Mouse (Mus musculus) frontal cortex, postnatal 14 days (tissue): ENCODE results near the gene Dapk3.
"Not testable (repeated sequence)": the region's sequence is repeated elsewhere in the genome, so short reads cannot be mapped to it uniquely, and the experiment has no call there.

Experiments
- DNase-seq, 2 experiments: peaks; one replicate each; pipeline ENCODE4 v3.0.0; 2022; ENCODE audit warnings: low spot score in 2 of 2

Gene Dapk3

DNA sequence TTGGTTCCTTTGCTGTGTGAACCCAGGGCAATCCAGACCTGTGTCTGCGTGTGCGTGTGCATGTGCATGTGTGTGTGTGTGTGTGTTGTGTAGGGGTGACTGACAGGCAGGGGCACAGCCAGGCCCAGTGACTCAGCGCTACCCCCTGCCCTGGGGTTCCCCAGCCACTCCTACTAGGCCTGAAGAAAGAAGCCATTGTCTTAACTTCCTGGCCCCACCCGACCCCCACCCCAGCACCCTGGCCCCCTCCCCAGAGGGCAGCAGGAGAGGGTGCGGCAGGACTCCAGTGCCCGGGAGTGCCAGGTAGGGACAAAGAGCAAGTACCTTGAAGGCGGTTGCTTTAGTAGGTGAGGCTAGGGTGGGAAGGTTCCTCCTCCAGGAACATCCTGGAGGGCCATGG lies 37.0 kb upstream of the Dapk3 start:
- DNase-seq, result no peak

DNA sequence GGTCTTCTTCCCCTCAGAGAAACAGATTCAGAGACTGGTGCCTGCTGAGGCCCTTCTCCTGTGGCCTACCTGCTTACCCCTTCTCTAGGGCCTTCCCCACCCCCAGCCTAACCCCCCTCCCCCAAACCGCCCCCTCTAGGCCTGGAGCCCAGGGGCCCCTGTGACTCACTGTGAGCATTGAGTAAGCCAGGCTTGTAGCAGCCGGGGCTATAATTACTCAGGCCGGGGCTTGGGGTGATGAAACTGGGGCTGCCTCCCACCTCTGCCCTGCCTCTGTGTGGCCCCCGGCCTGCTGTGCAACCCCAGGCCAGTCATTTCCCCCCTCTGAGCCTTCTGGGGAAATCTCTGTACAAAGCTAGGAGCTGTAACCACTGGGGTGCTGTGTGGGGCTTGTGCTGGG lies 36.5 kb upstream of the Dapk3 start:
- no peak for DNase-seq

DNA sequence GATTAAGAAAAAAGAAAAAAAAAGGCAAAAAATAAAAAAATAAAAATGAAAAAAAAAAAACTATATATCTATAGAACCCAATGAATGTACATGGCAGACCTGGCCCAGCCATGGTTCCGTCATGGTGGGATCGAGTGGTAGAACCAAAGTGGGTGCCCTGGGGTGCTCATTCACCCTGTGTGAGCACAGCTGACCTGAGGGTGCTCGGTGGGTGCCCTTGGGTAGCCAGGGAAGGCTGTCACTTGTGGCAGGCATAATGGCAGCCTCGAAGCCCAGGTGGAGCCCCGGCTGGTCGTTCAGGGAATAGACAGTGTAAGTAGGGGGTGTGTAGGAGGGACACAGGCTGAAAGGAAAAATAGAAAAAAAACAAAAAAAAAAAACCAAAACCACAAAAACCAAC lies 31.5 kb upstream of the Dapk3 start:
- no peak for DNase-seq

DNA sequence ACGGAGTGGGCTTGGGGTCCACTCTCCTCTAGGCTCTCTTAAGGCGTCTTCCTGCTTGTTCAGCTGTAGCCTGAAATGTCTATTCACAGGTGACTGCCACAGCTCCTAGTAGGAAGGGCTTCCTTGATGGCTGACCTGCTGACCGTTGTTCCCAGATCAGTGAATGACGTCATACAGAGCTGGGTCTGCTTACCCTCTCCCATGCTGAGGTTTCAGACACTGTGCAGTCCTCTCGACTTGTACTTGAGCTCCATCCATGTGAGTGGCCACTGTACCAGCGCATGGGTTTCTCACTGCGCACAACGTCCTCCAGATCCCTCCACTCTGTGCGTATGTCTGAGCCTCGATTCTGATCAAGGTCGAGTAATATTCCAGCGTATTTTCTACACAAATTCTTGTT lies 30.2 kb upstream of the Dapk3 start:
- DNase-seq, result no peak

DNA sequence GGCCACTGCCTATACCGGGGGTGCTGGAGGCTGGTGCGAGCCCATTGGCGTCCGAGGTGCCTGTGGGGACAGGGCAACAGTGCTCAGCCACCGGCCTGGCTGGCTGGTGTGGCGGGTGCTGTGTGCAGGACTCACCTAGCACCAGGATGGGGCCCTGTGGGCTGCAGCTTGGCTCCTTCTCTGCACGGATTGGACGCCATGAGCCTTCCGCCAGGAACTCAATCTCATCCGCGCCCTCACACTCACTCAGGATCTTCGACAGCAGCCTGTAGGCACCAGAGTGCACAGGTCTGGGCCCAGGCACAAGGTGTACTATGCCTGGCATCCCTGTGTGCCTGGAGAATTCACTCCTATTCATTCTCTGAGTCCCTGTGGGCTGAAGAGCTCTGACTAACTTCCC lies 28.5 kb upstream of the Dapk3 start:
- DNase-seq, result no peak

DNA sequence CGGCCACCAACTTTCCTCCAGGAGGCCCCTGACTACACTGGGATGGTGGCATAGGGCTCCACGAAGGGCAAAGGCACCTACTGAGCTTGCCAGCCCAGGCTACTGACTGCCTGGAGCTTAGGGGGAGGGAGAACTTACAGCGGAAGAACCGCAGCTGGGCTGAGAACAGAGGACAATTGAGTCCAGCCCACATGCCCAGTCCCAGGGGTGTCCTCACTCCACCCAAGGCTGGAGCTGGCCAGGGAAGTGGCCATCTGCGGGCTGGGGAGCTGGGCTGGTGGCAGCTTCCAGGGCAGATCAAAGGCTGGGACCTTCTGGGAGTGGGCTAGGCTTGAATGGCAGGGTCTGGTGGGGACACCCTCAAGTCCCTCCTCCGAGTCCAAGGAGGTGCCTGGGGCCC lies 28.1 kb upstream of the Dapk3 start:
- DNase-seq, result no peak

DNA sequence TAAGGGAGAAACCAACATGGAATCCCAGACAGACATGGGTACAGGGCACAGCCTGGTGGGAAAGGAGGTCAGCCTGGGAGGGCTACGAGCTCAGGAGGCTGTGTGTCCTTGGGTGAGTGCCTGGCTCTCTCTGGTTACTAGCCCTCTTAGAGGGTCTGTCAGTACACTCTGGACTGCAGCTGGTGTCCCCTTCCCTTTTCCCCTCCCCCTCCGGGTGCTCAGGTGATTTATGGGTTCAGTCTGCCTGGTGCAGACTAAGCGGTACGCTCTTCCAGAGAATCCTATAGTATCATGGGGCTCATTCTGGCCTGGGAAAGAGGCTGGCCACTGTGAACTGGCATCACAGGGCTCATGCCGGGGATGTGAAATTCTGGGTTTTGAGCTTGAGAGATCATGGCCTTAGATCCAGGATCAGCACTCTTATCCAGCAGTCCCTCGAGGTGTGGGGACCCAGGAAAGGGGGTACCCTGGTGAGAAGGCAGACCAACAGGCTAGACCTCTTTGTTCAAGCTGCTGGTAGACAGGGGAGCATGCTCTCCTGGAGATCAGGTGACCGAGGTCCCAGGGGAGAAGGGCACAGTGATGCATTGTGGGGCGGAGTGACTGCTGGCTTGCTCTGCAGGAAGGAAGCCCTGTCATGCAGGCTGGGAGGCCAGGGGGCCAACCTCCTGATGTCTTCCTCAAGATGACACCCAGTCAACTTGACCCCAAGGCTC lies 21.0 kb upstream of the Dapk3 start:
- no peak for DNase-seq

DNA sequence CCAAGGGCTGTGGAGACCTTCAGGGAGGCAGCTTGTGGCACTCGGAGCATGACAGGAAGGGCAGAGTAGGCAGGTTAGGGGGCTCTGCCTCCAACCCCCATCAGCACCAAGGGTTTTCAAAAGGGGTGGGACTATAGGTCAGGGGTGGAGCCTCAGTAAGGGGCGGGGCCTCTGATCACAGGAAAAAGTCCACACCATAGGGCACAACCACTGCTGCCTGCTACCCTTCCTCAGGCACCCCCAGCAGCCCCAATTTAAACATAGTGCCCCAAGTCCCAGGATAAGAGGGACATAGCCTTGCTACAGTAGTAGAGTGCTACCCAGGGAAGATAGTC lies 20.5 kb upstream of the Dapk3 start:
- DNase-seq, result no peak

DNA sequence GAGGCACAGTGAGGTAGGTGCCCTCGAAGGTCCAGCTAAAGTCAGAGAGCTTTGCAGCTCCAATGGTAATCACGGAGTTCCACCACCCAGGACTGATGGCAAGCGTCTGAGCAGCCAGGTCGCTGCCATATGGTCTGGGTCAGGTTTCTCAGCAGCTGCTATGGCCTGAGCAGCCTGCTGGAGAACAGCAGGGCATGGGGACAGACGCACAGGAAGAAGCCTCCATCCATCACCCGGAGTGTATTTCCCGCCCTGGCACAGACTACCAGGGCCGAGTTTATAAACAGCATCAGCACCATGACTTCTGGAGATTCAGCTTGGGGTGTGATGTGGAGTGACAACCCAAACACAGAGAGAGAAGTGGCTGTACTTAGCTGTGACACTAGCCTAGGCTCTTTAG lies 17.7 kb upstream of the Dapk3 start:
- no peak for DNase-seq

DNA sequence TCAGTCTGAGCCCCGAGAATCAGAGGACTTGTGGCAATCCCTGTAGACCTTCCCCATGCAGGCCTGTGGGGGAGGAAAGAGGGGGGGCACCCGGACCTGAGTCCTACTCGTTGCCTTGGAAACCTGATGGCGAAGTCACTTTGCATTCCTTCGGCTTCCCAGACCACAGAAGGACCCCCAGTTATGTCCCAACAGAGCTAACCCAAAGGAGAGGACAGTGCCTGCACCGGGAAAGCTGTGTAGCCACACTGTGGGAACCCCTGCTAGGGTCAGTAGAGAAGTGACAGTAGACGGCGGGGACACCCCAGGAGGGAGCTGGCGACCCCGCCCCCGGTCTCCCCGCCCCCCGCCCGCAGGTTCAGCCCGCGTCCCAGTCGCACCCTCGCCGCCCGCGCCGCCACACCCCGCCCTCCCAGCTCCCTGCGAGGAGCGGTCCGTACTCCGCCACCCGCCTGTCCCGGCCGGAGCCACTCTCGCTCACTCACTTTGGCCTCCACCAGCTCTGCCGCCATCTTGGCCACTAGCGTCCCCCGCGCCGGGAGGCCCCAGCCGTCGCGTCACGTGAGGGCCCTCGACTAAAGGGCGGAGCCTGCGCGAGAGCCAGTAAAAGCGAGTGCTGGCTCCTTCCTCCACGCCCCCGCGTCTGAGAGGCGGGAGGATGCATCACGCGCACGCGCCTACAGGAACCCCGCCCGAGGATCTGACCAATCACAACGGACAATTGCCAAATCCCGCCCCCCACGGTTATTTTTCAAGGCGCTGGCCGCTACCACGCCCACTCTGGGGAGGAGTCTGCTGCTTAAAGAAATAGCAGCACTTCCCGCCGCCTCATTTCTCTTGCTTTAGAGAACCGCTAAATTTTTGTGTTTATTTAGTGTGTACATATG lies 15.4 kb upstream of the Dapk3 start, which contains the start of gene Pias4:
Pias4 (minus strand) TSS at position 724 of the 887 bp plus-strand sequence.
- peak; percentile 100 for DNase-seq

DNA sequence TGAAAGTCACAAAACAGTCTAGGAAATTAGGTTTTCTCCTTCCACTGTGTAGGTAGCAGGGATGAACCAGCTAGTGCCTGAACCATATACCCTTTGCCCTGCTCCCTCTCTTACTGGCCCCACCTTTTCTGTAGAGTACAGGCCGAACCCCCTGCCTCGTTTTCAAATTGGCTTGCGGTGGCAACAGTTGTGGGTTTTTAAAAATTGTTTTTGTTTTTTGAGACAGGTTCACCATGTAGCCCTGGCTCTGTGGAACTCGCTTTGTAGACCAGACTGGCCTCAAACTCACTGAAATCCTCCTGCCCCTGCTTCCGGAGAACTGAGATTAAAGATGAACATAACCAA lies 14.7 kb upstream of the Dapk3 start:
- no peak for DNase-seq

DNA sequence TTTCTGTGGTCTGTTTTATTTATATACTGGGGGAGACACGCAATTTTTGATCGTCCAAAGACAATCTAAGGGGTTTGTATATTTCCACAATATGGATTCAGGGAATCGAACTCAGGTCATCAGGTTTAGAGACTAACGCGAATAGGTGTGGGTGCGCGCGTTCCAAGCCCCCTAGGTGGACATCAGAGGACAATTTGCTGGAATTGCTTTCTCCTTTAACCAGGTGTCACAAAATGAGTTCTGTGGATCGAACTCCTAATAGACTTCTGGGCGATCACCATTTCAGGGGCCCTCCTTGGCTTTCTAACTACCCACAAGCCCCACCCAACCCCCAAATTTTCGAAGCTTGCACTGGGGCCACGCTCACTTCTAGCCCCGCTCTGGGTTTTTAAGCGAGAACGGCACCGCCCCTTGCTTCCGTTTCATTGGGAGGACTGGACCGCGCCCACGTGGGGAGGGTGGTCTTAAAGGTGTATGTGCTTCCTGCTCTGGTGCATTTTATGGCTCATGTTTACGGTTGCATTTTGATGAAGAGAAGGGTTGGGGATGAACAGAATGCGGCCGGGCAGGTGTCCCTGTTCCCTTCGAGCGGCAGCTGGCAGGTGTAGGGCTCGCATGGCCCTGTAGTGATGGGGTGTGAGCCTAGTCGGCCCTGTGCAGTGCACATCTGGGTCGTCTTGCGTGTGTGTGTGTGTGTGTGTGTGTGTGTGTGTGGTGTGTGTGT lies 14.1 kb upstream of the Dapk3 start:
- DNase-seq, result peak in 1 of 2 experiments; percentile 70

DNA sequence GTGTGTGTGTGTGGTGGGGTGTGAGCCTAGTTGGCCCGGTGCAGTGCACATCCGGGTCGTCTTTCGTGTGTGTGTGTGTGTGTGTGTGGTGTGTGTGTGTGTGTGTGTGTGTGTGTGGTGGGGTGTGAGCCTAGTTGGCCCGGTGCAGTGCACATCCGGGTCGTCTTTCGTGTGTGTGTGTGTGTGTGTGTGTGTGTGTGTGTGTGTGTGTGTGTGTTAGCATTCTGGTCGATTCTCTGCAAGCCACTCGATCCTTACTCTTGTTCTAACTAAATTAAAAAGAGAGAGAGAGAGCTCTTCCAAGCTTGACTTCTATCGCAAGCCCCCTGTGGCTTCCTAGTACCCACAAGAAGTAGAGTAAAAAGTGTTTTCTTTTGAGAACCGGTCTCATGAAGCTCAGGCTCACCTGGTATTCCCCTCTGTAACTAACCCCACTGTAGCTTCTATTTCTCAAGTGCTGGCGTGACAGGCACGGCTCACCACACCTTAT lies 13.3 kb upstream of the Dapk3 start:
- not testable (repeated sequence) for DNase-seq

DNA sequence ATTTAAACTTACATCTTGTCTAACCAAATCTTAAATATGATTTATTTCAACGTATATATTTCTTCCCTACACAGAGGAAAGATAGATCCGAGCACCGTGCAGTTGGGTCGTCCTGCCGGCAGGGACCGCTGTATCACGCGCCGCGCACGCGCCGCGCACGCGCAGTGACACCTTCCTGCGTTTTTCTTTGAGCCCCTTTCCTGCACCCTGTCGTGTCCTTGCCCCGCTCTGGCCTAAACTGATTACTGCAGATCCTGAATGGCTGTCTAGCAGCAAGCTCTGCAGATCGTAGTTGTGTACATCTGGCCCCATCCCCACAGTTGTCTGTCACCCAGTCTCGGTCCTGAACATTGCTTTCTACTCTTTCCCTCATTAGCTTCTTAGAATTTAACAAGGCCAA lies 9.7 kb upstream of the Dapk3 start:
- peak in 1 of 2 experiments; percentile 82 for DNase-seq

DNA sequence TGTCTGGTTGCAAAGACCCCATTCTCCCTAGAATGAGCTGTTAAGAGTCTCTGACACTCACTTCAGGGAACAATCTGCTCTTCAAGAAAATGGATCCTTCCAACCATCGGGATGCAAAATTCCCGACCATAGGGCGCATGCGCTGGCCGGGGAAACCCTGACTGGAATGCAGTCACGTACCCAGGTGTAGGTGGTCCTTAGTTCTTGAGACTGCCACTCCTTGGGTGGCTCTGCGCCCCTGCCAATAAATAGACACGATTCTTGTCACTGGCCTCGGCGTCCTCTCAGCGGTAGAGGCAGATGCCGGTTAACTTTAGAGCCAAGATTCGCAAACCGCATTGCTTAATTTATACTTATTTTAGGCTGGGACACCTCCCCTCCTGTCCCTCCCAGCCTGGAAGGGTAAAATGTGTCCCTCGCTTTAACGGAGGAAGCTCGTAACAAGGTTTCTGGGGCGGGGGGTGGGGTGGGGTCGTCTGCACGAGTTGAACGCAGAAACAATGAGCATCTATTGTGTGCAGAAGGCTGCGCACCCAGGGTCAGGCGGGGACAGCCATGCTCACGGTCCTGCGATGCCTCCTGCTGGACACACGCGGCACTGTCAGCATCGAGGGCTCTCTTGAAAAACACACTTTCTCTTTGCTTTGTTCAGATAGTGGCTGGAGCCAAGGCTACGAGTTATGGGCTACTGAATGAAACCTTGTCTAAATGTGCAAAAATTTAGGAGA lies 8.0 kb upstream of the Dapk3 start:
- peak; percentile 83 to 85 for DNase-seq

DNA sequence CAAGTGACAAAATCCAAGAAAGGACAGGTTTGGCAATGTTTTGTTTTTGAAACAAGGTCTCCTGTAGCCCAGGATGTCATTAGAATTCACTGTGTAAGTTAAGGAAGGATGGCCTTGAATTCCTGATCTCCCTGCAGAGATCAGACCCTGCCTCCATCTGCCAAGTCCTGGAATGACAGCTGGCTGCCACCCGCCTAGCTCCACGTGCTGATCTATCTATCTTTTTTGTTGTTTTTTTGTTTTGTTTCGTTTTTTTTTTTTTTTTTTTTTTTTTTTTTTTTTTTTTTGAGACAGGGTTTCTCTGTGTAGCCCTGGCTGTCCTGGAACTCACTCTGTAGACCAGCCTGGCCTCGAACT lies 7.5 kb upstream of the Dapk3 start:
- DNase-seq, result not testable (repeated sequence)

DNA sequence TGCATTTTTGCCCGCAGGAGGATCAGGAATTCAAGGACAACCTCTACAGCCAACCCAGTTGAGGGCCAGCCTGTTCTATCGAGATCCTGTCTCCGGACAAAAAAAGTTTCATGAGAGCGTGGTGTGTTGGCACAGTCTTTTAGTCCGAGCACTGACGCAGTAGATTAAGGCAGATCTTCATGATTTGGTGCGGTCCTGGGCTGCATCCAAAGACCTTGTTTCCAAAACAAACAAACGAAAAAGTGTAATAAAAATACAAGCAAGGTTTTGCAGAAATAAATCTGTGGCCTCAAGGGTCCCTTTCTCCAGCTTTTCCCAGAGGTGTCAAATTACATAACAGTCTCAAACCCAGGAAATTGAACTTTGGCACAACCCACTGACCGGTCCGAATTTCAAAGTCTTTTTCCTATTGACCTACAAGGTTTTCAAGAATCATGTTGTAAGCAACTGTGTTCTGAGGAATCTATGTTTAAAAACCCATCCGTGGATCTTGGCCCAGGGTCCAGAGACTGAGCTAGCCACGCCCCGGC lies 6.8 kb upstream of the Dapk3 start:
- no peak for DNase-seq

DNA sequence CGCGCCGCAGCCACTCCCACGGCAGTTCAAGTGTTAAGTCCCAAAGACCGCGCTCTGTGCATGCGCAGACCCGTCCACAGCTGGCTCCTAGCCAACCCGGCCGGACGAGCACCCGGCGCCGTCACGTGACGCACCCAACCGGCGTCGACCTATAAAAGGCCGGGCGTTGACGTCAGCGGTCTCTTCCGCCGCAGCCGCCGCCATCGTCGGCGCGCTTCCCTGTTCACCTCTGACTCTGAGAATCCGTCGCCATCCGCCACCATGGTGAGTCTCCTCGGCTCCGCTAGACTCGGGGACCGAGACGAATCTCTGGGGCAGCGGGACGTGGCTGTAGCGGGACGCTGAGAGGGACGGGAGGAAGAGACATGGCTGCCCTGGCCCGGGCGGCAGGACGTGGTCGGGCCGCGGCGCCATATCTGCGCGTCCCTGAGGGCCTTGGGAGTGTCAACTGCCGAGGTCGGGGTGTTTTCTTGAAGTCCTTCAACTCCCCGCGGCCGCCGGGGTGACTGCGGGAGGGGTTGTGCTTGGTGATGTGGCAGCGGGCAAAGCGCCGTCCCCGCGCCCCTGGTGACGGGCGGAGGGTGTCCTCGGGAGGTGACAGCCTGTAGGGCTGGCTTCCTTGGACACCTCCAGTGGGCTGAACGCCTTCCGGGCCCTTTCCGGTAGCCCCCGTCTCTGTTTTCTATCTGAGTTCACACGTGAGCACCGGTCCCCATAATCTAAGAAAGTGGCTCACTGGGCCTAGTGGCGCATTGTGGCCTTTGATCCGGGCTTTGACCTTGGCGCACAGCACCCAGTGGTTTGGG lies 6.1 kb upstream of the Dapk3 start, which contains the start of gene Eef2:
Eef2 (plus strand) TSS at position 166 of the 806 bp plus-strand sequence.
- DNase-seq, result peak; percentile 96 to 99

DNA sequence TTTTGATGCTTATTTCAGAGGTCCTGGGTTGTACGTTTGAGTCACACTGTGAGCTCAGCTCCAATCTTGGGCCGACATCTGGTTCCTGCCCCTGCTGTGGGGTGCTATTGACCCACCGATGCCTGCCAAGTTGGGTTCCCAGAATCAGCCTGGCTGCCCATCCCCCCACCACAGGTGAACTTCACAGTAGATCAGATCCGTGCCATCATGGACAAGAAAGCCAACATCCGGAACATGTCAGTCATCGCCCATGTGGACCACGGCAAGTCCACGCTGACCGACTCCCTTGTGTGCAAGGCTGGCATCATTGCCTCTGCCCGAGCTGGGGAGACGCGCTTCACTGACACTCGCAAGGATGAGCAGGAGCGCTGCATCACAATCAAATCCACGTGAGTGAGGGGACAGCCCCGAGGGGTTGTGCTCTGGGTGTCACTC lies 5.3 kb upstream of the Dapk3 start:
- DNase-seq, result no peak

DNA sequence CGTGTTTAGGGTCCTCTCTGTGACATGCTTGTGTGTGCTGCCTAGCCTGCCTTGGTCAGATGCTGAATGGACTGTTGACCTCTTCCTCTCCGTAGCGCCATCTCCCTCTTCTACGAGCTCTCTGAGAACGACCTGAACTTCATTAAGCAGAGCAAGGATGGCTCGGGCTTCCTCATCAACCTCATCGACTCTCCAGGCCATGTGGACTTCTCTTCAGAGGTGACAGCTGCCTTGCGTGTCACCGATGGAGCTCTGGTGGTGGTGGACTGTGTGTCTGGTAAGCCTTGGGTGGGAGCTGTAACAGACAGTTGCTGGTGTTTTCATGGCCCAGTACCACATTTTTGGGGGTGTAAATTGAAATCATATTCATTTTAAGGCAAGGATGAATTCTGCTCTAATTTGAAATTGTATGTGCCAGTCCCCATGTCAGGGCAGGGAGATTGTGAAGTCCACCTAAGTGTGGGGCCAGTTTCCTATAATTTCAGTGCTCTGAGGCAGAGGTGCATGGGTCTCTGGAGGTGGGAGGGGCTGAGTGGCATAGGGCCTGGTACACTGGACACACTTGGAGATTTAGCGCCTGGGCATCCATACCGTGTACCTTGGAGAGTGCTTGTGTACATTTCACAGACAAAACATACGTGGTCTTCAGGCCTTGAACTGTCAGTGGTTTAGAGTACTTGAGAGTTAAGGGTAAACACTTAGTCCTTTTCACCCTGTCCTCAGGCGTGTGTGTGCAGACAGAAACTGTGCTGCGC lies 4.7 kb upstream of the Dapk3 start:
- no peak for DNase-seq
